Comparison of ENCODE assay signal across 9 mouse cellular contexts in the genomic region with DNA sequence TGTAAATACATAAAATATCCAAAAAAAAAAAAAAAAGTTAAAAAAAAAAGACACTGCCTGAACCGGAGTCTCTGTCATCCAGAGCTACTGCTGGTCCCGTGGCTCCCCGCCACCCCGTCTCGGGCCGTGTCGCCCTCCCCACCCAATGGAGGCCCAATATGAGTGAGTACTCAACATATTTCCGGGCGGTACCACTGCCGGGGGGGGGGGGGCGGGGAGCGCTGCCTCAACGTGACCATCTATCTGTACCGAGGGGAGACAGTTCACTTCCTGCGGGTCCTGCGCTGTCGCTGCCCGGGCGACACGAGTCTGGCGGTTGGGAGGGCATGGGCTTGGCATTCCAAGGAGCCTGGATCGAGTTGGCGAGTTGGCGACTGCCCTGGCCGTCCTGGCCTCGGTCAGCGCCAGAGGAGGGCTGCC. TPM values are rescaled to one million over a fixed set of nuclear protein-coding genes. Genes with fewer than 3 reads are reported as not detected.
A peak's percentile ranks its signal among the peaks of the same experiment; 100 is the strongest.
DNase-seq lines count a peak whose midpoint lies in the region; ATAC-seq and TF ChIP-seq lines count a peak whose summit lies in the region.
"Had no signal": no experiment of that assay in that cellular context is flagged by ENCODE, and none has a peak within 500 bp of the region (broad histone marks: within the 10 kb centered on the region; RNA-seq: fewer than 3 reads in every experiment).

No protein-coding gene starts in this region.

- no peak for TF ChIP-seq CTCF in spleen, adult 2 months (IDR thresholded peaks at IDR 0.05; ENCODE audit: extremely low read depth, insufficient read depth, insufficient read length, insufficient replicate concordance)

- H3K4me2 ChIP-seq in limb, embryonic 11.5 days (ENCODE audit: low read depth, severe bottlenecking) = peak overlapping the region; percentile 50

- no peaks in the 10 kb centered on the region for H3K36me3 ChIP-seq in spleen, adult 2 months (ENCODE audit: control insufficient read depth, insufficient read depth, low read length)
- no peaks in the 10 kb centered on the region for H3K36me3 ChIP-seq in limb, embryonic 11.5 days (ENCODE audit: control insufficient read depth, insufficient read depth, low read length)

- TF ChIP-seq POLR2A in spleen, adult 2 months (IDR thresholded peaks at IDR 0.05; ENCODE audit: low read depth, low read length) = no peak

- 29% methylated on average over 27 of the region's 27 CpGs for WGBS in spleen, adult 2 months
- 15% methylated on average over 26 of the region's 27 CpGs for WGBS in limb, embryonic 11.5 days

- DNase-seq in cerebellum, postnatal 14 days = peak; percentile 21 to 32
- DNase-seq in cerebellum, adult 18-20 months = no peak
- peak in 1 of 2 experiments; percentile 18 for DNase-seq in spleen, adult 2 months (ENCODE audit: low read depth in 1 of 2, low spot score in 2 of 2)
- no peak for DNase-seq in spleen, adult 12 weeks (ENCODE audit: low spot score)
- DNase-seq in limb, embryonic 11.5 days (ENCODE audit: low spot score) = no peak
- peak; percentile 75 for DNase-seq in naive thymus-derived CD4-positive, alpha-beta T cell, adult 2 months (ENCODE audit: low read depth)
- DNase-seq in gastrocnemius, postnatal 25 days = no peak
- DNase-seq in frontal cortex, postnatal 25 days (ENCODE audit: low spot score in 2 of 2) = no peak

- ATAC-seq in limb, embryonic 11.5 days (ENCODE audit: insufficient number of reproducible peaks, low FRiP score, low TSS enrichment, low read depth) = no peak

- H3K4me3 ChIP-seq in spleen, adult 2 months (ENCODE audit: extremely low read depth, insufficient read depth, insufficient read length) = peak overlapping the region; percentile 60
- H3K4me3 ChIP-seq in limb, embryonic 11.5 days (ENCODE audit: low read depth, low read length) = peak overlapping the region; percentile 17; the same call in 1 of the 2 replicates

- H3K27me3 ChIP-seq in spleen, adult 2 months (ENCODE audit: control insufficient read depth, insufficient read depth, low read length) = no peaks in the 10 kb centered on the region
- no peaks in the 10 kb centered on the region for H3K27me3 ChIP-seq in limb, embryonic 11.5 days (ENCODE audit: control insufficient read depth, insufficient read depth, low read length)

- H3K9ac ChIP-seq in limb, embryonic 11.5 days (ENCODE audit: low read length) = no peak overlapping the region

- no peak overlapping the region for H3K27ac ChIP-seq in spleen, adult 2 months (ENCODE audit: insufficient read depth, low read length)
- H3K27ac ChIP-seq in limb, embryonic 11.5 days (replicated peaks; ENCODE audit: low read depth, low read length) = no peak overlapping the region

- no peaks in the 10 kb centered on the region for H3K9me3 ChIP-seq in limb, embryonic 11.5 days (ENCODE audit: control insufficient read depth, low read length)

- H3K4me1 ChIP-seq in spleen, adult 2 months (ENCODE audit: control insufficient read depth, insufficient read depth, insufficient read length) = peaks cover 22% of the 10 kb centered on the region
- H3K4me1 ChIP-seq in limb, embryonic 11.5 days (ENCODE audit: control insufficient read depth, insufficient read depth, low read length) = no peaks in the 10 kb centered on the region

RNA-seq across cellular contexts. Expression of gene Cgas, which starts 15.7 kb away (rescaled TPM):
- 0.79 and 0.99 TPM in 2 replicates for polyA plus RNA-seq in spleen, adult 2 months (2012; rRNA removed)
- polyA plus RNA-seq in limb, embryonic 11.5 days (2014; fragmentation: Nextera tagmentation; extraction: Ambion mirVana) = 0.92 and 1.3 TPM in 2 replicates
- total RNA-seq in gastrocnemius, postnatal 25 days (2021) = under 1 TPM; 0.19 to 0.20 TPM

RNA-seq across cellular contexts. Expression of gene Mto1, which starts 20.6 kb away (rescaled TPM):
- 9.3 and 9.9 TPM in 2 replicates for polyA plus RNA-seq in spleen, adult 2 months (2012; rRNA removed)
- polyA plus RNA-seq in limb, embryonic 11.5 days (2014; fragmentation: Nextera tagmentation; extraction: Ambion mirVana) = 22.1 and 22.6 TPM in 2 replicates
- total RNA-seq in gastrocnemius, postnatal 25 days (2021) = 10 to 100 TPM; 17.3 to 18.3 TPM

RNA-seq across cellular contexts. Expression of gene Gm17324, which starts 21.2 kb away (rescaled TPM):
- polyA plus RNA-seq in spleen, adult 2 months (2012; rRNA removed) = not detected in 2 replicates
- 0.36 and 0.54 TPM in 2 replicates for polyA plus RNA-seq in limb, embryonic 11.5 days (2014; fragmentation: Nextera tagmentation; extraction: Ambion mirVana)
- total RNA-seq in gastrocnemius, postnatal 25 days (2021) = not detected
- polyA plus RNA-seq: C2C12 had no signal

RNA-seq across cellular contexts. Expression of gene Ddx43, which starts 31.8 kb away (rescaled TPM):
- polyA plus RNA-seq in spleen, adult 2 months (2012; rRNA removed) = 0.12 and 0.15 TPM in 2 replicates
- 0.17 and 0.47 TPM in 2 replicates for polyA plus RNA-seq in limb, embryonic 11.5 days (2014; fragmentation: Nextera tagmentation; extraction: Ambion mirVana)
- total RNA-seq in gastrocnemius, postnatal 25 days (2021) = not detected
- polyA plus RNA-seq: C2C12 had no signal

RNA-seq across cellular contexts. Expression of gene Ooep, which starts 48.8 kb away (rescaled TPM):
- polyA plus RNA-seq in spleen, adult 2 months (2012; rRNA removed) = not detected in 2 replicates
- polyA plus RNA-seq in limb, embryonic 11.5 days (2014; fragmentation: Nextera tagmentation; extraction: Ambion mirVana) = 1.5 and 1.6 TPM in 2 replicates
- total RNA-seq in gastrocnemius, postnatal 25 days (2021) = under 1 TPM in 1 of 2 experiments, not detected in 1; 0.13 TPM

Comparison
In these comparisons a context has a peak if more than half of its experiments do, and no peak if none do; other contexts are left out.
1. DNase-seq: peak in cerebellum, postnatal 14 days (2 of 2) and naive thymus-derived CD4-positive, alpha-beta T cell, adult 2 months (single experiment); none in cerebellum, adult 18-20 months (0 of 2), spleen, adult 12 weeks (single experiment), limb, embryonic 11.5 days (single experiment), gastrocnemius, postnatal 25 days (single experiment) and frontal cortex, postnatal 25 days (0 of 2).